Mouse (Mus musculus) liver, embryonic 13.5 days (tissue): ENCODE data around the gene Dlat. TPM values are rescaled to one million over a fixed set of nuclear protein-coding genes. Genes with fewer than 3 reads are reported as not detected.

ENCODE experiments used
- ATAC-seq: fragments of 200-750 bp; cut with Nextera tagmentation; 2 replicates; pipeline ENCODE4 v1.8.0; 2017; ENCODE audit warnings: low read depth, mild to moderate bottlenecking, moderate number of reproducible peaks, moderate library complexity
- DNase-seq: peaks from one replicate; pipeline ENCODE4 v3.0.0; 2022
- H3K27ac ChIP-seq: fragments of 300-500 bp; sonication (generic); 2 replicates; pipeline ENCODE4 v1.5.1; 2015; ENCODE audit warnings: moderate library complexity, mild to moderate bottlenecking, inconsistent platforms
- H3K27me3 ChIP-seq: fragments of 300-500 bp; sonication (generic); 2 replicates; pipeline ENCODE4 v1.6.1; 2015; ENCODE audit warnings: mild to moderate bottlenecking, inconsistent platforms
- H3K36me3 ChIP-seq: fragments of 300-500 bp; sonication (generic); 2 replicates; pipeline ENCODE4 v1.6.1; 2015; ENCODE audit warnings: mild to moderate bottlenecking, inconsistent platforms
- H3K4me1 ChIP-seq: fragments of 300-500 bp; sonication (generic); replicated peaks from 2 replicates; pipeline ENCODE4 v1.6.1; 2015; ENCODE audit warnings: inconsistent platforms
- H3K4me2 ChIP-seq: fragments of 300-500 bp; sonication (generic); 2 replicates; pipeline ENCODE4 v1.6.1; 2015; ENCODE audit warnings: inconsistent platforms, mild to moderate bottlenecking, moderate library complexity
- H3K4me3 ChIP-seq: fragments of 300-500 bp; sonication (generic); replicated peaks from 2 replicates; pipeline ENCODE4 v1.5.1; 2015; ENCODE audit warnings: mild to moderate bottlenecking, inconsistent platforms
- H3K9ac ChIP-seq: fragments of 300-500 bp; sonication (generic); 2 replicates; pipeline ENCODE4 v1.6.1; 2015; ENCODE audit warnings: mild to moderate bottlenecking, inconsistent platforms
- H3K9me3 ChIP-seq: fragments of 300-500 bp; sonication (generic); replicated peaks from 2 replicates; pipeline ENCODE4 v1.6.1; 2016; ENCODE audit warnings: inconsistent platforms
- WGBS: fragments of 180-500 bp; shearing (Covaris S2); methylation state at CpG from one replicate; pipeline ENCODE4 v1.1.7; 2015; ENCODE audit not compliant: insufficient replicate concordance; 5-methylcytosine and 5-hydroxymethylcytosine counted together
- polyA plus RNA-seq: library from polyadenylated mRNA; unstranded; fragments of >200 nt; fragmentation: Nextera tagmentation; extraction: Ambion mirVana; gene quantifications from 2 replicates; pipeline ENCODE4 v1.2.1, GENCODE M21; 2015

The Dlat gene
- polyA plus RNA-seq, 1 experiment from 2014 or later, result 33.7 TPM

DNA sequence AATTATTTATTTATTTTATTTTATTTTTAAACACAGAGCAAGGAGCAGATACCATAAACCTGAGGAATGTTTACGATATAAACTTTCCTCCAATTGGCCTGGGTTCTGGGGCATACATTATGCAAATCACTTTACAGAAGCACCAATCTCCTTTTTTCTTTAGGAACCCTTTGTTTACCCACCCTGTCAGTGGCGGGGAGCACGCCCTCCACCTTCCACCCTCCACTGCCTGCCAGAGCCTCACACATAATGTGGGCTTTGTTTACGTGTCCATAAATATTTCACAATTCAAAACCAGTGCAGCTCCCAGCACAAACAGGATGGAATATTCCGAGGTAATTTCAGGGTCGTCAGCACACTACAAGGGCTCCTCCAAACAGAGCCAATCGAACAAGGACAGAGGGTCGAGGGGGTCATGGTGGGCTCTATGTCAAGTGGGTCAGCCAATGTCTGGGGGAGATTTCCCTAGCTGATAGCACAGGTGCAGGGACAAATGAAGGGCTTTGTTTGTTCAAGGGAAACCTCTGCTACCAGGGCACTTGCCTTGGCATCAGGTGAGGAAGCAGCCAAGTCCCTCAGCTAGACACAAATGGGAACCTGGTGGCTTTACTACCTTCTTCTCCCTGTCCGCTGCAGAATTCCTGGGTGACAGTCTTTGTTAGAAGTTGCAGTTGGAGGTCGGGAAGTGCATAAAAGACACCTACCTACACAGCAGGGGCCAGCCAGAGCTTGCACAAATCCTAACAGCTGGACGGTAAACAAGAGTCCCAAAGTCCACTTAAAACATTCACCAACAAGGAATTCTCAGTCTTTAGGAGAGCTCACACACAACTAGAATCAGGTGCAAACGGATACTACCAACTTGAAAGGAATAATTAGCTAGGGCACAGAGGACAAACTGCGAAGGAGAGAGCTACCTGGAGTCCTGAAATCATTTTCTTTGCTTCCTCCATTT lies 33.3 kb upstream of the Dlat start:
- H3K4me1 ChIP-seq, result peaks cover 10% of the 10 kb centered on the region
- H3K9me3 ChIP-seq, result no peaks in the 10 kb centered on the region
- H3K27ac ChIP-seq, result peak overlapping the region; percentile 68
- H3K27me3 ChIP-seq, result peaks cover 35% of the 10 kb centered on the region
- 18% methylated on average over 13 of the region's 13 CpGs for WGBS
- peak overlapping the region; percentile 51 for H3K4me2 ChIP-seq
- DNase-seq (no peak), ATAC-seq (peak; percentile 49; the same call in 1 of the 2 replicates)
- H3K4me3 ChIP-seq, result peak overlapping the region; percentile 34
- no peaks in the 10 kb centered on the region for H3K36me3 ChIP-seq
- H3K9ac ChIP-seq, result no peak overlapping the region

DNA sequence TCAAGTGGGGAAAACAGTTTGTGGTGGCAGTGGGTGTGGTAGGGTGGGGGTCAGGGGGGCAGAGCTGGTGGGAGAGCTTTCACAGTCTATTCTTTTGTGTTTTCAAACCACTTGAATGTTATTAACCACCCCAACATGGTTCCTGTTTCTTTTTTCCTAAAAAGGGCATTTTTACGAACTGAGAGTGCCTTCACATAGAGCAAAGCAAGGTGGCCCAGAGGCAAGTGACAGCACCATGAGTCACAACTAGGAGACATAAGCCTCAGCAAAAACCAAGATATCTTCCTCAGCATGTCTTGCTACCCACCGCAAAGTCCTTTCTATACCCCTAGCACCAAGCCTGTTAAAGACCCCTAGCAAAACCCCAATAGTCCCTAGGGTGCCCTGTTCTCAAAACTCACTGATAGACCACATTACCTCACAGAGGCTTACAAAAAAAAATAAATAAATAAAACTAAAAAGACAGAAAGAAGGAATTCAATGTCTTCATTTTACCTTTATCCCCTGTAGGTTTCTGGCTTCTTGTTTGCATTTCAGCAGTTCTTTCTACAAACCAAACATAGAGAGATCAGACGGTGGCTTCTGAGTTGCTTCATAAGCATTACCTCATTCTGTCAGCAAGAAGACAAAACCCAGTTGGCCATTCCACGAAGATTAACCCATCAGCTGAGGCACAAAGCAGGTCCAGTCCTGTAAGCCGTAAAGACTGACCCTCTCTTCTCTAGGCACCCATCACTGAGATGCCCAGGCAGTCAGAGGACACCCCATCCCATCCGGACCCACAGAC lies 27.5 kb upstream of the Dlat start:
- H3K4me3 ChIP-seq, result no peak overlapping the region
- 52% methylated on average over 6 of the region's 6 CpGs for WGBS
- H3K9me3 ChIP-seq, result no peaks in the 10 kb centered on the region
- H3K4me2 ChIP-seq, result no peak overlapping the region
- DNase-seq (no peak), ATAC-seq (peak; percentile 29; the same call in 1 of the 2 replicates)
- no peak overlapping the region for H3K9ac ChIP-seq
- no peaks in the 10 kb centered on the region for H3K36me3 ChIP-seq
- H3K27ac ChIP-seq, result no peak overlapping the region
- 0 out of 2 replicates have a peak, but pooled peaks cover 4% of the 10 kb centered on the region for H3K27me3 ChIP-seq
- peaks cover 3% of the 10 kb centered on the region; the same call in 1 of the 2 replicates for H3K4me1 ChIP-seq

DNA sequence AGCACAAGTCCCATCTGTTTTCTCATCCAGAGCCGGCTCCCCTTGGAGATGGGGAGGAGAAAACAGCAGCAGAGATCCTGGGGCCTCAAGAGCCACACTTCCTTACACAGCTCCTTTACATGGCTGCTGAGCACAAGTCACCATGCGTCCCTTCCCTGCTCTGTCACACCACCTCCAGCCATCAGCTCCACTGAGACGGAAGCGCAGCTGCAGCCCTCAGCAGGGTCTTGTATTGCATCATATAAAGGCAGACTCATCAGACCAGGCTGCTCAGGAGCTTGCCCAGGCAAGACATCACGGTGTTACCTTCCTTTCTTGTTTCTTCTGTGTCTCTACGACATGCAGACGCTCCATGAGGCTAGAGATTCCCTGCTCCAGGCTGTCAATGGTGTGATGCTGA lies 22.1 kb upstream of the Dlat start:
- Histone ChIP-seq H3K36me3 (no peaks in the 10 kb centered on the region), H3K4me2 (no peak overlapping the region), H3K4me3 (no peak overlapping the region), H3K9me3 (no peaks in the 10 kb centered on the region), H3K27ac (no peak overlapping the region), H3K27me3 (no peaks in the 10 kb centered on the region), H3K4me1 (peaks cover 3% of the 10 kb centered on the region; the same call in 1 of the 2 replicates), H3K9ac (no peak overlapping the region)
- ATAC-seq, result no peak
- DNase-seq, result no peak
- WGBS, result 52% methylated on average over 7 of the region's 7 CpGs

DNA sequence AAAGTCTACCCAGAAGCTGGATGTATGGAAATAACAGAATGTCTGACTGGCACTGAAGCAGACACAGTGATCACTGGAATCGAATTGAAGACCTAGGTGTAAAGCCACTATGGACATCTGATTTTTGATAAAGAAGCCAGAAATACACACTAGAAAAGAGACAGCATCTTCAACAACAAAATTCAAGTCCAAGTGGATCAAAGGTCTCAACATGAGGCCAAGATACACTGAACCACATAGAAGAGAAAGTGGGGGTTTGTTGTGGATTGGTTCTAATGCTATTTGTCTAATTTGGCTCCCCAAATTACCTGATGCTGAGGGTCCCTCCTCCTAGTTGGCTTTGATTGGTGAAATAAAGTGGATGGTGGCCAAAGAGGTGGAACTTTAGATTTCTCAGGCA lies 19.8 kb upstream of the Dlat start:
- DNase-seq (no peak), ATAC-seq (no peak)
- Histone ChIP-seq H3K4me2 (no peak overlapping the region), H3K4me3 (no peak overlapping the region), H3K4me1 (no peaks in the 10 kb centered on the region), H3K27me3 (no peaks in the 10 kb centered on the region), H3K9ac (no peak overlapping the region), H3K9me3 (no peaks in the 10 kb centered on the region), H3K27ac (no peak overlapping the region), H3K36me3 (no peaks in the 10 kb centered on the region)
- 52% methylated on average over 1 of the region's 1 CpGs for WGBS

DNA sequence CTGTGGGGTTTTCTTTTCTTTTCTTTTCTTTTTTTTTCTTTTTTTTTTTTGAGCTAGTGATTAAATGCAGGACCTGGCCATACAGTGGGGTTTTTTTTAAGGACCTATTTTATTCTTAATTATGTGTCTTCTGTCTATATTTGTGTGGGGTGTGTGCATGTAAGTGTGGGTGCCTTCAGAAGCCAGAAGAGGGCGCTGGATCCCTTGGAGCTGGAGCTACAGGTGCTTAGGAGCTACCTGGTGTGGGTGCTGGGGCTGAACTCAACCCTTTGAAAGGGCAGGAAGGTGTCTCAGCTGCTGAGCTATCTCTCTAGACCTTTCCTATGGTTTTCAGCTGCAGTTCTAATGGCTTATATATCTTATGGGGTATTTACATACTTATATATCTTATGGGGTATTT lies 15.2 kb upstream of the Dlat start:
- H3K27ac ChIP-seq, result no peak overlapping the region
- WGBS, result 4% methylated on average over 1 of the region's 1 CpGs
- H3K4me1 ChIP-seq, result no peaks in the 10 kb centered on the region
- H3K4me2 ChIP-seq, result no peak overlapping the region
- no peaks in the 10 kb centered on the region for H3K27me3 ChIP-seq
- H3K9ac ChIP-seq, result no peak overlapping the region
- ATAC-seq, result no peak
- H3K4me3 ChIP-seq, result no peak overlapping the region
- no peaks in the 10 kb centered on the region for H3K36me3 ChIP-seq
- DNase-seq, result no peak
- H3K9me3 ChIP-seq, result no peaks in the 10 kb centered on the region

DNA sequence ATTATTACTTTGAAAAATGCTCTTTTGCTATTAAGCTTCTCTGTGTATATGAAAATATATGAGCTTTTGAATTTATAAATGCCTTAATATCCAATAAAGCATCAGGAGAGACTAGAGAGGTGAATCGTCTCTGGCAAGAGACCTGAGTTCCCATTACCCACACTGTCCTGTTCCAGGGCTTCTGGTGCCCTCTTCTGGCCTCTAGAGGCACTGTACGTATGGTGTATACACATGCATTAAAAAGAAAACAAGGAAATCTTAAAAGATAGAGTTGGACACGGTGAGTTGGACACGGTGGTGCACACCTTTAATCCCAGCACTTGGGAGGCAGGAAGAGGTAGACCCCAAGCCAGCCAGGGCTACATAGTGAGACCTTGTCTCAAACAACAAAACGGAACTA lies 11.1 kb upstream of the Dlat start:
- ATAC-seq (peak; percentile 75), DNase-seq (peak; percentile 49)
- Histone ChIP-seq H3K9me3 (no peaks in the 10 kb centered on the region), H3K27me3 (no peaks in the 10 kb centered on the region), H3K9ac (no peak overlapping the region), H3K27ac (no peak overlapping the region), H3K4me1 (peaks cover 16% of the 10 kb centered on the region), H3K4me2 (no peak overlapping the region), H3K36me3 (no peaks in the 10 kb centered on the region), H3K4me3 (no peak overlapping the region)
- WGBS, result 24% methylated on average over 5 of the region's 5 CpGs

DNA sequence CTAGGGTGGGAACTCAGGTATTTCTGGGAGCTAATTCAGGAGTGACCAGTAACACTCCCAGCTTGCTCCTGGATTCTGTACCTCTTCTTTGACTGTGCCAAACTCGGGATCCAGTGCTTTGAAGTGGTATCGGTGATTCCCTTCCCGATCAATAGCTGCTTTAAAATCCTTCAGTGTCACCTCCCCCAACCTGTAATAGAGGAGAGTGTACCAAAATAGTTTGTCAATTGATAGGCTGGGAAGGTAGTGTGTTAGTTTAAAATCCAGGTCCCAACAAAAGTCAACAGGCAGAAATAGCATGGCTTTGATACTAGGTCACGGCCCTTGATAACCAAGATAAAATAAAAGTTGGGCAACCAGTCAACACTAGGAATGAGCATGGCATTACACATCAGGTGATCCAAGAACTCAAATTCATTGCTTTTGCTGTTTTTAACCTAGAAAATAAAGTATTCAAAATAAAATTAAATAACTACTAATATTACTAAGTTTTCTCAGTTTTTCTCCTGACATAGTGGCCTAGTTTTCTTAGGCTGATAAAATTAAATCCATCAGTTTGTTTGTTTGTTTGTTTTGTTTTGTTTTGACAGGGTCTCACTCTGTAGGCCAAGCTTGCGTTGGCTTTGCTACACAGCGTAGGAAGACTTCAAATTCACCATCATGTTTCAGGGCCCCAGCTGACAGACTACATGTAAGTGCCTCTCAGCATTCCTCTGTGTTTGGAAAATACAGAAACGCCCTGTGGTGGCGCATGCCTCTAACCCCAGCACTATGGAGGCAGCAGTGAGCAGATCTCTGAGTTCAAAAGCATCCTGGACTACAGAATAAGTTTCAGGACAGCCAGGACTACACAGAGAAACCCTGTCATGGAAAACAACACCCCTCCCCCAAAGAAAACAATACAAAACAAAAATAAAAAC lies 8.3 kb upstream of the Dlat start:
- 63% methylated on average over 8 of the region's 8 CpGs for WGBS
- ATAC-seq, result 0 out of 2 replicates have a peak, but pooled peaks have one; percentile 27
- H3K9me3 ChIP-seq, result no peaks in the 10 kb centered on the region
- no peak overlapping the region for H3K9ac ChIP-seq
- no peak overlapping the region for H3K27ac ChIP-seq
- no peaks in the 10 kb centered on the region for H3K36me3 ChIP-seq
- no peak overlapping the region for H3K4me3 ChIP-seq
- DNase-seq, result no peak
- peaks cover 16% of the 10 kb centered on the region for H3K4me1 ChIP-seq
- H3K27me3 ChIP-seq, result no peaks in the 10 kb centered on the region
- H3K4me2 ChIP-seq, result no peak overlapping the region

DNA sequence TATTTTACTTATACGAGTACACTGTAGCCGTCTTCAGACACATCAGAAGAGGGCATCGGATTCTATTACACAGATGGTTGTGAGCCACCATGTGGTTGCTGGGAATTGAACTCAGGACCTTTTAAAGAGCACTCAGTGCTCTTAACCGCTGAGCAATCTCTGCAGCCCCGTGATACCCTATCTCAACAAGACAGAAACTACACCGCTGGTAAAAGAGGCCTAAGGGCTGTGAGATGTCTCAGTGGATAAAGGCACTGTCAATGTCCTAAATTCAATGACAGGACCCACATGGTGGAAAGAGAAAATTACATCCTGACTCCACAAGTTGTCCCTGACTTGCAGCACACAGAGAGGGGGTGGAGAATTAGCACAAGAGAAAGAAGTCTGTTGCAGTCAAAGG lies 6.9 kb upstream of the Dlat start:
- 47% methylated on average over 6 of the region's 6 CpGs for WGBS
- DNase-seq (no peak), ATAC-seq (no peak)
- no peak overlapping the region for H3K4me2 ChIP-seq
- no peak overlapping the region for H3K9ac ChIP-seq
- H3K36me3 ChIP-seq, result no peaks in the 10 kb centered on the region
- no peaks in the 10 kb centered on the region for H3K9me3 ChIP-seq
- no peaks in the 10 kb centered on the region for H3K27me3 ChIP-seq
- peaks cover 16% of the 10 kb centered on the region for H3K4me1 ChIP-seq
- no peak overlapping the region for H3K4me3 ChIP-seq
- no peak overlapping the region for H3K27ac ChIP-seq

DNA sequence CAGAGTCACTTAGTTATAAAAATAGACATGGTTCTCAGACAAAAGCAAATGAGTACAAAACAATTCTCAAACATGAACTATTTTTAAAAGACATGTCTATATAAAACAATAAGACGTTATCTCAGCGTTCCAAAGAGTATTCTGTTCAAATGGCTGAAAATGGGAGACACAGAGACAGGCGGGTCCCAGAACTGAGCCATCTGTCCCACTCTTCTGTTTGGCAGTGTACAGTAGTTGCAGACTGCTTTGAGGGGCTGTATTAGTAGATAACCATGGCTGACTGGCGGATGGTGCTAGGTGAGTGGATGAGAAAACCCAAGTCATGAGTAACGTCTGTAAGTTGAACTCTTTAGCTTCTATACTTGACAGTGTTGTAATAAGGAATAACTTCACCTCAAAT lies 5.2 kb upstream of the Dlat start:
- Histone ChIP-seq H3K9me3 (no peaks in the 10 kb centered on the region), H3K27me3 (no peaks in the 10 kb centered on the region), H3K27ac (no peak overlapping the region), H3K9ac (no peak overlapping the region), H3K4me2 (no peak overlapping the region), H3K36me3 (no peaks in the 10 kb centered on the region), H3K4me3 (no peak overlapping the region), H3K4me1 (peaks cover 24% of the 10 kb centered on the region)
- ATAC-seq (no peak), DNase-seq (no peak)
- WGBS, result 62% methylated on average over 5 of the region's 5 CpGs

DNA sequence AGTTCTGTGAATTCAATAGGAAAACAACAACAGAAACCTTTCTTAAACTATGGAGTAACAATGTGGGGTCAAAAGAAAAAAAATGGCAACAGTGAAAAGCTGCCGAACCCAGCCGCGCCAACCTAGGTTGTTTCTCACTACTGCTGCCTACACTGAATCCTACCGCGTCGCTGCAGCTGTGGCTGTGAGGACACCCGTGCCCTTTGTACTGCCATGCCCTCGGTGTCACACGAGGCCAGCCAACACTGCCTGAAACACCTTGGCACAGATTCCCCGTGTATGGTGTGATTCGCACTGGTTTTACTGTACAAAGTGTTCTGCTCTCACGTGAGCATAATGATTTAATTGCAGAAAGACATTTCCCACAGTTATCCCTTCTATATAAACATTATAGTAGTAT lies 851 bp upstream of the Dlat start:
- Histone ChIP-seq H3K4me1 (peaks cover 27% of the 10 kb centered on the region), H3K27ac (0 out of 2 replicates have a peak overlapping the region, but pooled peaks have one; percentile 76), H3K9ac (peak overlapping the region; percentile 94), H3K4me3 (peak overlapping the region; percentile 94), H3K9me3 (no peaks in the 10 kb centered on the region), H3K36me3 (peaks cover 7% of the 10 kb centered on the region; the same call in 1 of the 2 replicates), H3K4me2 (peak overlapping the region; percentile 88), H3K27me3 (no peaks in the 10 kb centered on the region)
- DNase-seq, result no peak
- WGBS, result 23% methylated on average over 12 of the region's 12 CpGs
- no peak for ATAC-seq
